Mouse (Mus musculus) lung, postnatal 0 days (tissue): Measurements from ENCODE around the gene Gm20388. TPM values are rescaled to one million over a fixed set of nuclear protein-coding genes. Genes with fewer than 3 reads are reported as not detected.

Source experiments
- ATAC-seq: fragments of 200-750 bp; cut with Nextera tagmentation; 2 replicates; pipeline ENCODE4 v1.8.0; 2017; ENCODE audit warnings: moderate library complexity
- DNase-seq: peaks from one replicate; pipeline ENCODE4 v3.0.0-alpha.2; 2016; ENCODE audit warnings: low spot score
- H3K27ac ChIP-seq: fragments of 300-500 bp; sonication (generic); 2 replicates; pipeline ENCODE4 v1.5.1; 2014; ENCODE audit warnings: antibody characterized with exemption, mild to moderate bottlenecking, low read length, mixed read lengths
- H3K27me3 ChIP-seq: fragments of 300-500 bp; sonication (generic); replicated peaks from 2 replicates; pipeline ENCODE4 v1.6.1; 2014; ENCODE audit warnings: low read length, mixed read lengths; ENCODE audit not compliant: insufficient read depth
- H3K36me3 ChIP-seq: fragments of 300-500 bp; sonication (generic); 2 replicates; pipeline ENCODE4 v1.6.1; 2014; ENCODE audit warnings: low read length, mixed read lengths; ENCODE audit not compliant: insufficient read depth
- H3K4me1 ChIP-seq: fragments of 300-500 bp; sonication (generic); 2 replicates; pipeline ENCODE4 v1.6.1; 2014; ENCODE audit warnings: antibody characterized with exemption, low read depth, low read length, mixed read lengths; ENCODE audit not compliant: insufficient read depth
- H3K4me2 ChIP-seq: fragments of 300-500 bp; sonication (generic); replicated peaks from 2 replicates; pipeline ENCODE4 v1.6.1; 2014; ENCODE audit warnings: low read depth, mild to moderate bottlenecking, low read length, moderate library complexity, mixed read lengths
- H3K4me3 ChIP-seq: fragments of 300-500 bp; sonication (generic); 2 replicates; pipeline ENCODE4 v1.5.1; 2014; ENCODE audit warnings: low read depth, low read length
- H3K9ac ChIP-seq: fragments of 300-500 bp; sonication (generic); replicated peaks from 2 replicates; pipeline ENCODE4 v1.6.1; 2014; ENCODE audit warnings: low read depth, mild to moderate bottlenecking
- H3K9me3 ChIP-seq: fragments of 300-500 bp; sonication (generic); 2 replicates; pipeline ENCODE4 v1.6.1; 2016; ENCODE audit warnings: low read length, mixed read lengths
- CTCF ChIP-seq: IDR thresholded peaks from 2 replicates; pipeline ENCODE4 v1.5.1; 2016; ENCODE audit warnings: antibody characterized with exemption, mild to moderate bottlenecking
- EP300 ChIP-seq: IDR thresholded peaks from 2 replicates; pipeline ENCODE4 v1.6.1; 2016; ENCODE audit warnings: antibody characterized with exemption, mild to moderate bottlenecking, control low read depth
- WGBS: fragments of 180-500 bp; shearing (Covaris S2); extraction: QIAGEN DNeasy Blood & Tissue Kit; methylation state at CpG from one replicate; pipeline ENCODE4 v1.1.7; 2014; 5-methylcytosine and 5-hydroxymethylcytosine counted together
- polyA plus RNA-seq: library from polyadenylated mRNA; unstranded; fragments of >200 nt; fragmentation: Nextera tagmentation; extraction: Ambion mirVana; gene quantifications from 2 replicates; pipeline ENCODE4 v1.2.1, GENCODE M21; 2015

Gm20388 gene
- polyA plus RNA-seq, 1 experiment from 2014 or later: not detected

- Histone ChIP-seq H3K4me2 (no peak overlapping the region), H3K27ac (no peak overlapping the region)
- DNase-seq: peak; percentile 72
These were observed 1331.3 kb downstream of the Gm20388 start for GRCm38 (mm10) chr8:121241761-121242552.

GRCm38 (mm10) chr8:121242671-121243070 is 1332.0 kb downstream of the Gm20388 start:
- H3K9ac ChIP-seq: no peak overlapping the region

More at GRCm38 (mm10) chr8:121241761-121242552, 1331.3 kb downstream of the Gm20388 start:
- WGBS: 9% methylated on average over 14 of the region's 14 CpGs
- Histone ChIP-seq H3K27me3 (no peaks in the 10 kb centered on the region), H3K36me3 (no peaks in the 10 kb centered on the region), H3K4me1 (peaks cover 2% of the 10 kb centered on the region; the same call in 1 of the 2 replicates), H3K9ac (no peak overlapping the region), H3K4me3 (no peak overlapping the region), H3K9me3 (no peaks in the 10 kb centered on the region)
- TF ChIP-seq CTCF: no peak; the same call in 1 of the 2 replicates
- 0 out of 2 replicates have a peak, but pooled peaks have one; percentile 46 for TF ChIP-seq EP300
- peak; percentile 91 for ATAC-seq

GRCm38 (mm10) chr8:121248823-121249222 is 1338.2 kb downstream of the Gm20388 start:
- DNase-seq (peak; percentile 61), ATAC-seq (peak; percentile 80)
- no peaks in the 10 kb centered on the region for H3K36me3 ChIP-seq
- no peak overlapping the region for H3K4me2 ChIP-seq
- WGBS: 58% methylated on average over 7 of the region's 7 CpGs
- no peak overlapping the region for H3K9ac ChIP-seq
- H3K4me1 ChIP-seq: no peaks in the 10 kb centered on the region
- no peaks in the 10 kb centered on the region for H3K9me3 ChIP-seq
- H3K27ac ChIP-seq: no peak overlapping the region
- H3K27me3 ChIP-seq: peaks cover 4% of the 10 kb centered on the region; the same call in 1 of the 2 replicates
- no peak overlapping the region for H3K4me3 ChIP-seq
- TF ChIP-seq EP300 (peak; percentile 44; the same call in 1 of the 2 replicates), CTCF (no peak)

More at GRCm38 (mm10) chr8:121242671-121243070, 1332.0 kb downstream of the Gm20388 start:
- Histone ChIP-seq H3K4me1 (peaks cover 2% of the 10 kb centered on the region; the same call in 1 of the 2 replicates), H3K27me3 (no peaks in the 10 kb centered on the region), H3K27ac (no peak overlapping the region), H3K36me3 (no peaks in the 10 kb centered on the region), H3K9me3 (no peaks in the 10 kb centered on the region), H3K4me3 (no peak overlapping the region), H3K4me2 (no peak overlapping the region)
- no peak for ATAC-seq
- TF ChIP-seq CTCF (no peak), EP300 (no peak)
- DNase-seq: no peak
- 34% methylated on average over 13 of the region's 13 CpGs for WGBS

GRCm38 (mm10) chr8:121249433-121249832 is 1338.8 kb downstream of the Gm20388 start:
- DNase-seq (no peak), ATAC-seq (no peak)
- Histone ChIP-seq H3K4me1 (no peaks in the 10 kb centered on the region), H3K4me2 (no peak overlapping the region), H3K27ac (no peak overlapping the region), H3K9me3 (no peaks in the 10 kb centered on the region), H3K27me3 (peaks cover 4% of the 10 kb centered on the region; the same call in 1 of the 2 replicates), H3K4me3 (no peak overlapping the region), H3K9ac (no peak overlapping the region), H3K36me3 (no peaks in the 10 kb centered on the region)
- TF ChIP-seq EP300 (no peak), CTCF (no peak)
- no CpG with 5 or more reads among the region's 1 CpGs for WGBS

GRCm38 (mm10) chr8:121251089-121251488 is 1340.4 kb downstream of the Gm20388 start:
- H3K4me1 ChIP-seq: no peaks in the 10 kb centered on the region
- no peaks in the 10 kb centered on the region for H3K36me3 ChIP-seq
- DNase-seq: no peak
- H3K9me3 ChIP-seq: no peaks in the 10 kb centered on the region
- no peak overlapping the region for H3K4me2 ChIP-seq
- 48% methylated on average over 11 of the region's 11 CpGs for WGBS
- no peak overlapping the region for H3K9ac ChIP-seq
- H3K27ac ChIP-seq: no peak overlapping the region
- no peak overlapping the region for H3K4me3 ChIP-seq
- H3K27me3 ChIP-seq: peaks cover 10% of the 10 kb centered on the region; the same call in 1 of the 2 replicates
- TF ChIP-seq EP300: no peak
- TF ChIP-seq CTCF: no peak
- no peak for ATAC-seq

- no peak for TF ChIP-seq EP300
- TF ChIP-seq CTCF: no peak
- H3K27ac ChIP-seq: no peak overlapping the region
- no peak overlapping the region for H3K4me3 ChIP-seq
- H3K36me3 ChIP-seq: no peaks in the 10 kb centered on the region
- 55% methylated on average over 14 of the region's 14 CpGs for WGBS
- peaks cover 9% of the 10 kb centered on the region; the same call in 1 of the 2 replicates for H3K4me1 ChIP-seq
- H3K9ac ChIP-seq: no peak overlapping the region
- peaks cover 13% of the 10 kb centered on the region; the same call in 1 of the 2 replicates for H3K27me3 ChIP-seq
- no peak for ATAC-seq
- H3K4me2 ChIP-seq: no peak overlapping the region
- no peaks in the 10 kb centered on the region for H3K9me3 ChIP-seq
- no peak for DNase-seq
These were observed 1345.2 kb downstream of the Gm20388 start for GRCm38 (mm10) chr8:121255727-121256265.
